Mouse (Mus musculus) liver, embryonic 15.5 days (tissue): ENCODE data around the gene Cd55b. TPM values are rescaled to one million over a fixed set of nuclear protein-coding genes. Genes with fewer than 3 reads are reported as not detected.

Source experiments
- polyA plus RNA-seq: library from polyadenylated mRNA; unstranded; fragments of >200 nt; fragmentation: Nextera tagmentation; extraction: Ambion mirVana; gene quantifications from 2 replicates; pipeline ENCODE4 v1.2.1, GENCODE M21; 2015

The Cd55b gene
- polyA plus RNA-seq, 1 experiment from 2014 or later = not detected

Other genes starting within 250 kb of the Cd55b start
- gene Cd55, start 39.7 kb upstream of the Cd55b start, polyA plus RNA-seq = 18.6 and 18.9 TPM in 2 replicates
- not detected in 2 replicates for gene Zp3r, start 206.6 kb upstream of the Cd55b start, polyA plus RNA-seq
- 2.7 and 4.8 TPM in 2 replicates for gene C4bp, start 238.6 kb upstream of the Cd55b start, polyA plus RNA-seq